ENCODE assay signal across 34 mouse cellular contexts in genomic region chr13:57555186-57555585, GRCm38 (mm10).
"Had no signal": no experiment of that assay in that cellular context is flagged by ENCODE, and none has a peak within 500 bp of the region (broad histone marks: within the 10 kb centered on the region; RNA-seq: fewer than 3 reads in every experiment).

No protein-coding gene starts in this region.

- H3K36me3 ChIP-seq: heart, embryonic 10.5 days; heart, embryonic 12.5 days; heart, embryonic 13.5 days; heart, embryonic 15.5 days; hindbrain, embryonic 12.5 days; hindbrain, embryonic 13.5 days; hindbrain, embryonic 15.5 days; intestine, embryonic 15.5 days; kidney, embryonic 15.5 days had no signal

- DNase-seq: heart, postnatal 10 days; heart, postnatal 14 days; heart, postnatal 36 days; heart, postnatal 4 days; kidney, adult 11 months; kidney, adult 18-20 months; kidney, adult 8-10 months; kidney, adult 9 months; kidney, postnatal 10 days; kidney, postnatal 14 days; kidney, postnatal 25 days; kidney, postnatal 36 days; kidney, postnatal 4 days; layer of hippocampus, adult 9-11 months; layer of hippocampus, postnatal 36 days had no signal

- H3K27me3 ChIP-seq: heart, embryonic 12.5 days; heart, embryonic 13.5 days; heart, embryonic 15.5 days; hindbrain, embryonic 12.5 days; hindbrain, embryonic 15.5 days; intestine, embryonic 15.5 days; kidney, embryonic 15.5 days had no signal

- H3K4me2 ChIP-seq: heart, embryonic 11.5 days; heart, embryonic 12.5 days; heart, embryonic 13.5 days; heart, embryonic 15.5 days; hindbrain, embryonic 12.5 days; hindbrain, embryonic 13.5 days; hindbrain, embryonic 14.5 days; hindbrain, embryonic 15.5 days; intestine, embryonic 15.5 days; kidney, embryonic 15.5 days had no signal

- ATAC-seq: hindbrain, embryonic 16.5 days; hindbrain, postnatal 0 days; inflammation-experienced regulatory T-cells, adult 6 months; intestine, embryonic 15.5 days; intestine, embryonic 16.5 days; intestine, postnatal 0 days had no signal

- H3K9ac ChIP-seq: heart, embryonic 12.5 days; heart, embryonic 13.5 days; heart, embryonic 15.5 days; hindbrain, embryonic 12.5 days; hindbrain, embryonic 13.5 days; hindbrain, embryonic 14.5 days; hindbrain, embryonic 15.5 days; intestine, embryonic 15.5 days; kidney, embryonic 15.5 days had no signal

- H3K4me3 ChIP-seq: heart, embryonic 10.5 days; heart, embryonic 12.5 days; heart, embryonic 13.5 days; heart, embryonic 15.5 days; hindbrain, embryonic 12.5 days; hindbrain, embryonic 13.5 days; hindbrain, embryonic 15.5 days; intestine, embryonic 15.5 days; kidney, embryonic 15.5 days; layer of hippocampus, adult 2 months; left cerebral cortex, adult 2 months had no signal

- H3K27ac ChIP-seq: heart, embryonic 10.5 days; heart, embryonic 13.5 days; heart, embryonic 15.5 days; hindbrain, embryonic 12.5 days; hindbrain, embryonic 13.5 days; hindbrain, embryonic 14.5 days; hindbrain, embryonic 15.5 days; hindbrain, postnatal 0 days; intestine, embryonic 15.5 days; kidney, embryonic 15.5 days; kidney, postnatal 0 days; layer of hippocampus, adult 2 months; left cerebral cortex, adult 2 months had no signal

- H3K4me1 ChIP-seq: heart, embryonic 12.5 days; heart, embryonic 13.5 days; heart, embryonic 15.5 days; hindbrain, embryonic 12.5 days; hindbrain, embryonic 15.5 days; intestine, embryonic 15.5 days; kidney, embryonic 15.5 days had no signal

- H3K9me3 ChIP-seq: heart, embryonic 10.5 days; heart, embryonic 12.5 days; heart, embryonic 13.5 days; heart, embryonic 15.5 days; hindbrain, embryonic 12.5 days; hindbrain, embryonic 13.5 days; hindbrain, embryonic 15.5 days; intestine, embryonic 15.5 days; kidney, embryonic 15.5 days had no signal
